Mouse (Mus musculus): ENCODE measurements around the gene Chst3. TPM values are rescaled to one million over a fixed set of nuclear protein-coding genes. Genes with fewer than 3 reads are reported as not detected.

Gene Chst3
- polyA plus RNA-seq (2012; ENCODE audit: insufficient read depth, insufficient read length, low replicate concordance, missing spikeins), result not detected in 2 replicates

- no peak within 1 kb of the TSS for H3K27ac ChIP-seq (ENCODE audit: insufficient read depth, low read depth, low read length)
- 1% methylated on average over 80 of the region's 83 CpGs for WGBS
- TF ChIP-seq CTCF (IDR thresholded peaks at IDR 0.05; ENCODE audit: insufficient read depth, low read depth, low read length), result no peak
These were observed at the start of gene Chst3 for GRCm38 (mm10) chr10:60218591-60219499. Gene Chst3, minus strand, starts transcription at chr10:60219260.

DNA sequence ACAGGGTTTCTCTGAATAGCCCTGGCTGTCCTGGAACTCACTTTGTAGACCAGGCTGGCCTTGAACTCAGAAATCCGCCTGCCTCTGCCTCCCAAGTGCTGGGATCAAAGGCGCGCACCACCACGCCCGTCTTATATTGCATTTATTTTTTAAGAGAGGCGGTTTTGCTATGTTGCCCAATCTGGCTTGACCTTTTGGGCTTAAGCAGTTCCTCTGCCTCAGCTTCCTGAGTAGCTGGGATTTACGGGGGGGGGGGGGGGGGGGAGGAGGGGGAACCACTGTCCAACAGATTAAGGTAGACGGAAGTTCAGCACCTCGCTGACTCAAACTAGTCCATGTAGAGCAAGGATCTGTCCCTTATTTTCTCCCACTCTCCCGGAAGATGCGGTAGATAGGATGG lies 49.7 kb upstream of the Chst3 start:
- Histone ChIP-seq H3K27ac (ENCODE audit: insufficient read depth, low read depth, low read length) (no peak overlapping the region), H3K4me3 (ENCODE audit: insufficient read depth, low read depth, low read length) (no peak overlapping the region), H3K4me1 (ENCODE audit: control insufficient read depth, insufficient read depth, low read length) (peaks cover 12% of the 10 kb centered on the region)
- WGBS, result 88% methylated on average over 11 of the region's 11 CpGs
- no peak for TF ChIP-seq POLR2A (IDR thresholded peaks at IDR 0.05; ENCODE audit: insufficient read depth, low read depth, low read length)
- TF ChIP-seq CTCF (IDR thresholded peaks at IDR 0.05; ENCODE audit: insufficient read depth, low read depth, low read length), result no peak

More at GRCm38 (mm10) chr10:60218591-60219499, at the start of gene Chst3:
- H3K4me1 ChIP-seq (ENCODE audit: control insufficient read depth, insufficient read depth, low read length), result peaks cover 42% of the 10 kb centered on the region
- peak within 1 kb of the TSS; percentile 51 for H3K4me3 ChIP-seq (ENCODE audit: insufficient read depth, low read depth, low read length)

DNA sequence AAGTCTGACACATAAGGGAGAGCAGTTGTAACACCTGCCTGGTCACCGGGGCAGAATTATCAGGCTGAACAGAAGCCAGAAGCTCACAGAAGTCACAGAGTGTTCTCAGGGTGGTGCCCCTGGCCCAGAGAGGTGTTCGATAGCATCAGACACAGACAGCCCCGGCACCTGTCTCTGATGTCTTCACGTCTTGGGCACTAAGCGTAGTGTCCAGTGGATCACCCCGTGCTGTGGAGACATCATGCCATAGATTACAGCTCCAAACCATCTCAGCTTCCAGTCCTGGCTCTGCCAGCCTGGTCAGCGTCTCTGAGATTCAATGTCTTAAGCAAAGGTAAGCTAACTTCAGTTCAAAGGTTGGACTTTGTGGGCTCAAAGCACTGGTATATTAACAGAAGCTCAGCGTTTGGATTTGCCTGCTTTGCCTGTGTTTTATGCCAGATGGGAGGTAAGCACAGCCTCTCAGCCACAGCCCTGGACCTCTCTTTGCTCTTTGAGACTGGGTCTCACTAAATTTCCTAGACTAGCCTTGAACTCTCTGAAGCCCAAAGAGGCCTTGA lies 47.9 kb upstream of the Chst3 start:
- Histone ChIP-seq H3K4me3 (ENCODE audit: insufficient read depth, low read depth, low read length) (no peak overlapping the region), H3K4me1 (ENCODE audit: control insufficient read depth, insufficient read depth, low read length) (peaks cover 28% of the 10 kb centered on the region), H3K27ac (ENCODE audit: insufficient read depth, low read depth, low read length) (no peak overlapping the region)
- TF ChIP-seq POLR2A (IDR thresholded peaks at IDR 0.05; ENCODE audit: insufficient read depth, low read depth, low read length) (no peak), CTCF (IDR thresholded peaks at IDR 0.05; ENCODE audit: insufficient read depth, low read depth, low read length) (no peak)
- WGBS, result 93% methylated on average over 8 of the region's 8 CpGs

DNA sequence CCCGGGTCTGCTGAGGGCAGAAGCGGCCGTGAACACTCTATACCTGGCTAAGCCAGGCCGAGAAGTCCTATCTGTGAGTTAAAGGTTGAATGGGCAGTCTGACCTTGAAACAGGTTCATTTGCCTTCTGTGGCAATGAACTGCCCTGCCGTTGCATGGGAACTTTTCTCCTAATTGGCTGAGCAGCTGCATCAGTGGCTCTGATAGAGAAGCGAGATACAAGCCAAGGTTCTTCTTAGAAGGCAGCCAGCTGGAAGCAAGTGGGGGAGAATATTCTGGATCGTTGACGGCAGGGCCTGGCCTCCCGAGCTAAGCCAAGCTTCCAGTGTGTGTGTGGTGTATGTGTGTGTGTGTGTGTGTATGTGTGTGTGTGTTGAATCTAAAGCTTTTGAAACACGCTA lies 46.2 kb upstream of the Chst3 start:
- TF ChIP-seq CTCF (IDR thresholded peaks at IDR 0.05; ENCODE audit: insufficient read depth, low read depth, low read length), result no peak
- no peak for TF ChIP-seq POLR2A (IDR thresholded peaks at IDR 0.05; ENCODE audit: insufficient read depth, low read depth, low read length)

GRCm38 (mm10) chr10:60263351-60263750 lies 44.3 kb upstream of the Chst3 start:
- no peak overlapping the region for H3K27ac ChIP-seq (ENCODE audit: insufficient read depth, low read depth, low read length)
- TF ChIP-seq CTCF (IDR thresholded peaks at IDR 0.05; ENCODE audit: insufficient read depth, low read depth, low read length) (no peak), POLR2A (IDR thresholded peaks at IDR 0.05; ENCODE audit: insufficient read depth, low read depth, low read length) (no peak)
- peaks cover 22% of the 10 kb centered on the region for H3K4me1 ChIP-seq (ENCODE audit: control insufficient read depth, insufficient read depth, low read length)
- H3K4me3 ChIP-seq (ENCODE audit: insufficient read depth, low read depth, low read length), result no peak overlapping the region
- WGBS, result 96% methylated on average over 7 of the region's 7 CpGs

More for the DNA sequence above, 46.2 kb upstream of the Chst3 start:
- no peak overlapping the region for H3K4me3 ChIP-seq (ENCODE audit: insufficient read depth, low read depth, low read length)
- no peak overlapping the region for H3K27ac ChIP-seq (ENCODE audit: insufficient read depth, low read depth, low read length)
- peaks cover 28% of the 10 kb centered on the region for H3K4me1 ChIP-seq (ENCODE audit: control insufficient read depth, insufficient read depth, low read length)
- 50% methylated on average over 10 of the region's 10 CpGs for WGBS

DNA sequence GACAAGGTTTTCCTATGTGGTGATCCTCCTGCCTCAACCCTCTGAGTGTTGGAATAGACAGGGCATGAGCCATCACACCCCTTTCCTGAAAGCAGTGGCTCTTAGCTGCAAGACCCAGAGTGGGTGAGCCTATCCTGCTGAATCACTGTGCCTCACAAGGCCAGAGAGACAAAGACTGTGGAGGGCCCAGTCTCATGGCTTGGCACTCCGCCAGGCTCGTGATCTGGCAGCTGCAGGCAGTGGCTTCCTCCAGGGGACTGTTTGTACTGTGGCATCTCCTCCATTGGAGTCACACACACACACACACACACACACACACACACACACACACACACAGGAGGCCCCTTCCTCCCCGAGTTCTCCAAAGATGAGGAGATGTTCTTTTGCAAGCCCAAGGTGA lies 43.3 kb upstream of the Chst3 start:
- Histone ChIP-seq H3K4me3 (ENCODE audit: insufficient read depth, low read depth, low read length) (no peak overlapping the region), H3K27ac (ENCODE audit: insufficient read depth, low read depth, low read length) (peak overlapping the region; percentile 47), H3K4me1 (ENCODE audit: control insufficient read depth, insufficient read depth, low read length) (peaks cover 22% of the 10 kb centered on the region)
- WGBS, result 25% methylated on average over 3 of the region's 3 CpGs
- TF ChIP-seq POLR2A (IDR thresholded peaks at IDR 0.05; ENCODE audit: insufficient read depth, low read depth, low read length) (no peak), CTCF (IDR thresholded peaks at IDR 0.05; ENCODE audit: insufficient read depth, low read depth, low read length) (no peak)

DNA sequence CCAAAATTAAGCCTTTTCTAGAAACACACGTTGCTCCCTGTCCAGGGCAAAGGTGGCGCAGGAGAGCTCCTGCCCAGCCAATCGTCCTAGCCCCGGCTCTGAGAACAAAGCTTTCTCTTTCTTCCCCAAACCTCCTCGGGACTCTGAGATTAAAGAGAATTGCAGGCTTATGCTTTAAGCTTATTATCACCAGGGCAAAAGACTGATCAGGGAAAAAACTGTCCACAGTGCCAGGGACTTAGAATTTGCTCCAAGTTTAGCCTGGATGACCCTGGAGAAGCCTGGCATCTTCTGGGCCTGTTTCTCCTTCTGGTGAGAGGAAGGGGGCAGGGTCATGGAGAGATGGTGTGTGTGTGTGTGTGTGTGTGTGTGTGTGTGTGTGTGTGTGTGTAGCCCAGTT lies 42.5 kb upstream of the Chst3 start:
- WGBS, result 51% methylated on average over 5 of the region's 5 CpGs
- H3K4me1 ChIP-seq (ENCODE audit: control insufficient read depth, insufficient read depth, low read length), result peaks cover 22% of the 10 kb centered on the region
- H3K4me3 ChIP-seq (ENCODE audit: insufficient read depth, low read depth, low read length), result no peak overlapping the region
- H3K27ac ChIP-seq (ENCODE audit: insufficient read depth, low read depth, low read length), result no peak overlapping the region
- no peak for TF ChIP-seq CTCF (IDR thresholded peaks at IDR 0.05; ENCODE audit: insufficient read depth, low read depth, low read length)
- TF ChIP-seq POLR2A (IDR thresholded peaks at IDR 0.05; ENCODE audit: insufficient read depth, low read depth, low read length), result no peak

DNA sequence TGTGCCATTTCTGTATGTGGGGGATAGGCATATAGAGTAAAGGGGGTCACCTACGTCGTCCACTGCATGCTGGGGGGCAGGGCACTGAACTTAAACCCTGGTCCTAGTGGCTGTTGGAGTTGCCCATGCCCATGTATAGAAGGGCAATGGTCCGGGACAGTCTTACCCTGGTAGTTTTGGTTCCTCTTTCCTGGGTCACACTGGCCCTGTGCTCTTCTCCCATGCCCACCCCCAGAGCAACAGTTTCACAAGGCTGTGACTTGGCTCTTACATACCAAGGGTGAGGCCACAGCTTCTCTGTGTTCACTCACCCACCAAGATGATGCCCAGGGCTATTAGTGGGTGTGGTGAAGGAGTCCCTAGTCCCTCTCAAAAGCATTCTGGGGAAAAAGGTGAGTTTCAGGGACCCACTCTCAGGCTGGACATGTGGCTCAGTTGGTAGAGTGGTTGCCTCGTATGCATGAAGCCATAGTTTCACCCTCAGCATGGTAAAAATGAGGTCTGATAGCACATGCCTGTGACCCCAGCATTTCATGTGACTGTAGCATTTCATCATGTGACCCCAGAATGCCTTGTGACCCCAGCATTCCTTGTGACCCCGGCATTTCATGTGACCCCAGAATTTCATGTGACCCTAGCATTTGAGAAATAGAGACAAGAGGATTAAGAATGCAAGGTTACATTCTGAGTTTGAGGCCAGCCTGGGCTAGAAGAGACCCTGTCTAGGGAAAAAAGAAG lies 41.7 kb upstream of the Chst3 start:
- Histone ChIP-seq H3K4me1 (ENCODE audit: control insufficient read depth, insufficient read depth, low read length) (peaks cover 22% of the 10 kb centered on the region), H3K27ac (ENCODE audit: insufficient read depth, low read depth, low read length) (no peak overlapping the region), H3K4me3 (ENCODE audit: insufficient read depth, low read depth, low read length) (no peak overlapping the region)
- no peak for TF ChIP-seq CTCF (IDR thresholded peaks at IDR 0.05; ENCODE audit: insufficient read depth, low read depth, low read length)
- no peak for TF ChIP-seq POLR2A (IDR thresholded peaks at IDR 0.05; ENCODE audit: insufficient read depth, low read depth, low read length)
- WGBS, result 95% methylated on average over 5 of the region's 5 CpGs
